Mouse (Mus musculus): Measurements from ENCODE around the gene Gm12569. TPM values are rescaled to one million over a fixed set of nuclear protein-coding genes. Genes with fewer than 3 reads are reported as not detected.

Gene Gm12569
- polyA plus RNA-seq, 1 experiment from 2014 or later = not detected

GRCm38 (mm10) chr11:51263286-51263831 lies 43.1 kb downstream of the Gm12569 start:
- Histone ChIP-seq H3K36me3 (peaks cover 3% of the 10 kb centered on the region; the same call in 1 of the 2 replicates), H3K27me3 (replicated peaks) (no peaks in the 10 kb centered on the region), H3K9me3 (no peaks in the 10 kb centered on the region), H3K27ac (peak overlapping the region; percentile 90), H3K4me3 (replicated peaks) (peak overlapping the region; percentile 99), H3K4me1 (peaks cover 10% of the 10 kb centered on the region), H3K9ac (peak overlapping the region; percentile 97), H3K4me2 (peak overlapping the region; percentile 71)
- ATAC-seq (ENCODE audit: insufficient read depth, low FRiP score, low read depth) = peak; percentile 45
- 0% methylated on average over 46 of the region's 50 CpGs for WGBS

GRCm38 (mm10) chr11:51264352-51264751 lies 44.1 kb downstream of the Gm12569 start:
- ATAC-seq (ENCODE audit: insufficient read depth, low FRiP score, low read depth) = no peak
- 8% methylated on average over 6 of the region's 6 CpGs for WGBS
- Histone ChIP-seq H3K36me3 (peaks cover 3% of the 10 kb centered on the region; the same call in 1 of the 2 replicates), H3K27ac (peak overlapping the region; percentile 18; the same call in 1 of the 2 replicates), H3K9ac (no peak overlapping the region), H3K27me3 (replicated peaks) (no peaks in the 10 kb centered on the region), H3K4me3 (replicated peaks) (peak overlapping the region; percentile 99), H3K4me1 (peaks cover 10% of the 10 kb centered on the region), H3K4me2 (peak overlapping the region; percentile 71), H3K9me3 (no peaks in the 10 kb centered on the region)

DNA sequence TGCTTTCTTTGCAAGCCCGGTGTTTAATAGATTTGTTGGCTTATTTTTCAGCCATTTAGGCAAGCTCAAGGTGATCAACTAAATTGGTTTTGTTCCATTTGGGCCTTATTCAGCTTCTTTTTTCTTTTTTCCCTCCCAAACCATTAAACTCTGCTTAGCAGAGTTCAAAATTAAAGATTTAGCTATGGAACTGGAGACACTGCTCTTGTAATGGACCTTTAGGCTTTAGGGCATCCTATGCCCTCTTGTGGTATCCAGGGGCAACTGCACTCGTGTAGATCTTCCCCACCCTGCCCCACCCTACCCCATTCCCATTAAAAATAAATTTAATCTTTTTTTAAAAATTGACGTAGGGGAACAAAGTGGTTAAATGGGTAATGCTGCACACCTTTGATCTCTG lies 45.1 kb downstream of the Gm12569 start:
- ATAC-seq (ENCODE audit: insufficient read depth, low FRiP score, low read depth) = no peak
- Histone ChIP-seq H3K9ac (no peak overlapping the region), H3K9me3 (no peaks in the 10 kb centered on the region), H3K36me3 (peaks cover 5% of the 10 kb centered on the region; the same call in 1 of the 2 replicates), H3K27me3 (replicated peaks) (no peaks in the 10 kb centered on the region), H3K4me2 (peak overlapping the region; percentile 71), H3K4me1 (peaks cover 10% of the 10 kb centered on the region), H3K27ac (no peak overlapping the region), H3K4me3 (replicated peaks) (peak overlapping the region; percentile 7; the same call in 1 of the 2 replicates)
- 39% methylated on average over 3 of the region's 3 CpGs for WGBS

GRCm38 (mm10) chr11:51274418-51274817 lies 54.1 kb downstream of the Gm12569 start:
- peaks cover 38% of the 10 kb centered on the region for H3K36me3 ChIP-seq
- no peaks in the 10 kb centered on the region for H3K27me3 ChIP-seq (replicated peaks)
- no peak overlapping the region for H3K27ac ChIP-seq
- no peak overlapping the region for H3K4me3 ChIP-seq (replicated peaks)
- ATAC-seq (ENCODE audit: insufficient read depth, low FRiP score, low read depth) = no peak
- no peak overlapping the region for H3K4me2 ChIP-seq
- H3K9me3 ChIP-seq = no peaks in the 10 kb centered on the region
- H3K4me1 ChIP-seq = no peaks in the 10 kb centered on the region
- 83% methylated on average over 1 of the region's 1 CpGs for WGBS
- H3K9ac ChIP-seq = no peak overlapping the region

Other genes with a start within 250 kb of the Gm12569 start
- gene Olfr1377, start 238.5 kb upstream of the Gm12569 start, polyA plus RNA-seq (2015; fragmentation: Nextera tagmentation; extraction: Ambion mirVana) = not detected in 2 replicates
- not detected in 2 replicates for gene Olfr51, start 216.9 kb upstream of the Gm12569 start, polyA plus RNA-seq (2015; fragmentation: Nextera tagmentation; extraction: Ambion mirVana)
- not detected in 2 replicates for gene Olfr54, start 206.2 kb upstream of the Gm12569 start, polyA plus RNA-seq (2015; fragmentation: Nextera tagmentation; extraction: Ambion mirVana)
- gene Olfr1375, start 172.4 kb upstream of the Gm12569 start, polyA plus RNA-seq (2015; fragmentation: Nextera tagmentation; extraction: Ambion mirVana) = not detected in 2 replicates
- 6.3 and 9.4 TPM in 2 replicates for gene Zfp354a, start 161.2 kb upstream of the Gm12569 start, polyA plus RNA-seq (2015; fragmentation: Nextera tagmentation; extraction: Ambion mirVana)
- gene Clk4, start 41.3 kb downstream of the Gm12569 start, polyA plus RNA-seq (2015; fragmentation: Nextera tagmentation; extraction: Ambion mirVana) = 106 and 107 TPM in 2 replicates
- gene BC049762, start 42.6 kb downstream of the Gm12569 start, polyA plus RNA-seq (2015; fragmentation: Nextera tagmentation; extraction: Ambion mirVana) = 0.28 and 0.72 TPM in 2 replicates
- gene Col23a1, start 69.4 kb downstream of the Gm12569 start, polyA plus RNA-seq (2015; fragmentation: Nextera tagmentation; extraction: Ambion mirVana) = 18.6 and 21.2 TPM in 2 replicates

Data from stomach, embryonic 15.5 days (tissue).